Mouse (Mus musculus): ENCODE data around the gene Clba1. TPM values are rescaled to one million over a fixed set of nuclear protein-coding genes. Genes with fewer than 3 reads are reported as not detected.

Clba1 gene
- total RNA-seq, 1 experiment = 5.0 TPM

- H3K4me3 ChIP-seq (ENCODE audit: insufficient read depth in 1 of 2, low read depth in 1 of 2, low read length in 2 of 2, poor library complexity in 1 of 2, severe bottlenecking in 1 of 2) = no peak overlapping the region
- H3K9ac ChIP-seq (ENCODE audit: insufficient read depth, low read depth, low read length, poor library complexity, severe bottlenecking) = 0 out of 2 replicates have a peak overlapping the region, but pooled peaks have one; percentile 10
- TF ChIP-seq ZC3H11A (IDR thresholded peaks at IDR 0.05; ENCODE audit: borderline replicate concordance, low read depth, low read length) = no peak
- TF ChIP-seq ZNF384 (IDR thresholded peaks at IDR 0.05; ENCODE audit: low read depth, low read length) = no peak
- no peak for TF ChIP-seq HCFC1 (IDR thresholded peaks at IDR 0.05; ENCODE audit: borderline replicate concordance, insufficient read depth, low read length)
- no peak for TF ChIP-seq CHD2 (IDR thresholded peaks at IDR 0.05; ENCODE audit: low read depth, low read length)
- TF ChIP-seq MAFK (IDR thresholded peaks at IDR 0.05; ENCODE audit: insufficient read depth, low read depth, low read length) = no peak
- no peak for DNase-seq (ENCODE audit: low read depth, low spot score)
- peaks cover 43% of the 10 kb centered on the region for H3K36me3 ChIP-seq (ENCODE audit: control insufficient read depth, insufficient read depth, low read length, poor library complexity, severe bottlenecking)
- H3K9me3 ChIP-seq (ENCODE audit: control insufficient read depth, insufficient read depth, low read depth, low read length) = no peaks in the 10 kb centered on the region
- in situ Hi-C loops (cut with MboI; ENCODE audit: low sequenced_read_pairs in 2 of 2, unreplicated experiment in 2 of 2) = no loop called here
- H3K27ac ChIP-seq (ENCODE audit: insufficient read depth, low read depth, low read length, poor library complexity, severe bottlenecking) = no peak overlapping the region
- peaks cover 14 to 24% of the 10 kb centered on the region in 2 experiments for H3K4me1 ChIP-seq (ENCODE audit: control insufficient read depth in 2 of 2, insufficient read depth in 2 of 2, low read length in 2 of 2, poor library complexity in 1 of 2)
Measured at GRCm38 (mm10) chr12:112821974-112822373, 13.2 kb downstream of the Clba1 start.

- in situ Hi-C loops (cut with MboI; ENCODE audit: low sequenced_read_pairs in 2 of 2, unreplicated experiment in 2 of 2) = no loop called here
- H3K4me1 ChIP-seq (ENCODE audit: control insufficient read depth in 2 of 2, insufficient read depth in 2 of 2, low read length in 2 of 2, poor library complexity in 1 of 2) = peaks cover 16 to 26% of the 10 kb centered on the region in 2 experiments
- H3K4me3 ChIP-seq (ENCODE audit: insufficient read depth in 1 of 2, low read depth in 1 of 2, low read length in 2 of 2, poor library complexity in 1 of 2, severe bottlenecking in 1 of 2) = no peak overlapping the region
- TF ChIP-seq CHD2 (IDR thresholded peaks at IDR 0.05; ENCODE audit: low read depth, low read length) (no peak), ZNF384 (IDR thresholded peaks at IDR 0.05; ENCODE audit: low read depth, low read length) (no peak), HCFC1 (IDR thresholded peaks at IDR 0.05; ENCODE audit: borderline replicate concordance, insufficient read depth, low read length) (no peak), ZC3H11A (IDR thresholded peaks at IDR 0.05; ENCODE audit: borderline replicate concordance, low read depth, low read length) (no peak), MAFK (IDR thresholded peaks at IDR 0.05; ENCODE audit: insufficient read depth, low read depth, low read length) (no peak)
- DNase-seq (ENCODE audit: low read depth, low spot score) = no peak
- H3K9me3 ChIP-seq (ENCODE audit: control insufficient read depth, insufficient read depth, low read depth, low read length) = no peaks in the 10 kb centered on the region
- no peak overlapping the region for H3K27ac ChIP-seq (ENCODE audit: insufficient read depth, low read depth, low read length, poor library complexity, severe bottlenecking)
- no peak overlapping the region for H3K9ac ChIP-seq (ENCODE audit: insufficient read depth, low read depth, low read length, poor library complexity, severe bottlenecking)
- H3K36me3 ChIP-seq (ENCODE audit: control insufficient read depth, insufficient read depth, low read length, poor library complexity, severe bottlenecking) = peaks cover 49% of the 10 kb centered on the region
Measured at GRCm38 (mm10) chr12:112822676-112823075, 13.9 kb downstream of the Clba1 start.

- peaks cover 51% of the 10 kb centered on the region for H3K36me3 ChIP-seq (ENCODE audit: control insufficient read depth, insufficient read depth, low read length, poor library complexity, severe bottlenecking)
Measured at GRCm38 (mm10) chr12:112823221-112823620, 14.5 kb downstream of the Clba1 start.

GRCm38 (mm10) chr12:112825901-112826300 is 17.2 kb downstream of the Clba1 start:
- no peak for DNase-seq (ENCODE audit: low read depth, low spot score)
- Histone ChIP-seq H3K4me3 (ENCODE audit: insufficient read depth in 1 of 2, low read depth in 1 of 2, low read length in 2 of 2, poor library complexity in 1 of 2, severe bottlenecking in 1 of 2) (no peak overlapping the region; a peak in 1 of 4 replicates), H3K9ac (ENCODE audit: insufficient read depth, low read depth, low read length, poor library complexity, severe bottlenecking) (no peak overlapping the region; the same call in 1 of the 2 replicates), H3K4me1 (ENCODE audit: control insufficient read depth in 2 of 2, insufficient read depth in 2 of 2, low read length in 2 of 2, poor library complexity in 1 of 2) (peaks cover 17 to 30% of the 10 kb centered on the region in 2 experiments), H3K9me3 (ENCODE audit: control insufficient read depth, insufficient read depth, low read depth, low read length) (no peaks in the 10 kb centered on the region), H3K36me3 (ENCODE audit: control insufficient read depth, insufficient read depth, low read length, poor library complexity, severe bottlenecking) (peaks cover 31% of the 10 kb centered on the region), H3K27ac (ENCODE audit: insufficient read depth, low read depth, low read length, poor library complexity, severe bottlenecking) (no peak overlapping the region)
- in situ Hi-C loops (cut with MboI; ENCODE audit: low sequenced_read_pairs in 2 of 2, unreplicated experiment in 2 of 2) = no loop called here
- TF ChIP-seq ZC3H11A (IDR thresholded peaks at IDR 0.05; ENCODE audit: borderline replicate concordance, low read depth, low read length) (no peak), MAFK (IDR thresholded peaks at IDR 0.05; ENCODE audit: insufficient read depth, low read depth, low read length) (no peak), CHD2 (IDR thresholded peaks at IDR 0.05; ENCODE audit: low read depth, low read length) (no peak), ZNF384 (IDR thresholded peaks at IDR 0.05; ENCODE audit: low read depth, low read length) (no peak), HCFC1 (IDR thresholded peaks at IDR 0.05; ENCODE audit: borderline replicate concordance, insufficient read depth, low read length) (no peak)

More at GRCm38 (mm10) chr12:112823221-112823620, 14.5 kb downstream of the Clba1 start:
- in situ Hi-C loops (cut with MboI; ENCODE audit: low sequenced_read_pairs in 2 of 2, unreplicated experiment in 2 of 2) = no loop called here
- Histone ChIP-seq H3K27ac (ENCODE audit: insufficient read depth, low read depth, low read length, poor library complexity, severe bottlenecking) (no peak overlapping the region), H3K9ac (ENCODE audit: insufficient read depth, low read depth, low read length, poor library complexity, severe bottlenecking) (no peak overlapping the region), H3K4me3 (ENCODE audit: insufficient read depth in 1 of 2, low read depth in 1 of 2, low read length in 2 of 2, poor library complexity in 1 of 2, severe bottlenecking in 1 of 2) (no peak overlapping the region), H3K4me1 (ENCODE audit: control insufficient read depth in 2 of 2, insufficient read depth in 2 of 2, low read length in 2 of 2, poor library complexity in 1 of 2) (peaks cover 18 to 30% of the 10 kb centered on the region in 2 experiments), H3K9me3 (ENCODE audit: control insufficient read depth, insufficient read depth, low read depth, low read length) (no peaks in the 10 kb centered on the region)
- TF ChIP-seq CHD2 (IDR thresholded peaks at IDR 0.05; ENCODE audit: low read depth, low read length) (no peak), ZC3H11A (IDR thresholded peaks at IDR 0.05; ENCODE audit: borderline replicate concordance, low read depth, low read length) (no peak), ZNF384 (IDR thresholded peaks at IDR 0.05; ENCODE audit: low read depth, low read length) (no peak), MAFK (IDR thresholded peaks at IDR 0.05; ENCODE audit: insufficient read depth, low read depth, low read length) (no peak), HCFC1 (IDR thresholded peaks at IDR 0.05; ENCODE audit: borderline replicate concordance, insufficient read depth, low read length) (no peak)
- DNase-seq (ENCODE audit: low read depth, low spot score) = no peak
